Mouse (Mus musculus) myocyte (in vitro differentiated cells): ENCODE measurements around the gene Ptprd.

Experiments used
- CEBPB ChIP-seq: IDR thresholded peaks from 2 replicates; pipeline ENCODE4 v1.6.1; 2011; ENCODE audit warnings: mild to moderate bottlenecking, moderate library complexity; ENCODE audit not compliant: poor library complexity, insufficient read depth, severe bottlenecking
- E2F4 ChIP-seq: IDR thresholded peaks from one replicate; pipeline ENCODE4 v1.6.1; 2011; ENCODE audit warnings: mild to moderate bottlenecking, control low read depth, moderate library complexity; ENCODE audit not compliant: insufficient read depth
- POLR2A ChIP-seq: IDR thresholded peaks from one replicate; pipeline ENCODE4 v1.6.1; 2011; ENCODE audit warnings: low read depth, mild to moderate bottlenecking, control low read depth, moderate library complexity; ENCODE audit not compliant: insufficient read length
- POLR2AphosphoS2 ChIP-seq: IDR thresholded peaks from one replicate; pipeline ENCODE4 v1.6.1; 2011; ENCODE audit warnings: low read depth, control low read depth; ENCODE audit not compliant: insufficient read length
- REST ChIP-seq: IDR thresholded peaks from one replicate; pipeline ENCODE4 v1.6.1; 2011; ENCODE audit warnings: mild to moderate bottlenecking, control low read depth, moderate library complexity; ENCODE audit not compliant: insufficient read depth, insufficient read length
- SRF ChIP-seq: IDR thresholded peaks from one replicate; pipeline ENCODE4 v1.6.1; 2011; ENCODE audit warnings: low read depth; ENCODE audit not compliant: control insufficient read depth, insufficient read length
- TCF12 ChIP-seq: IDR thresholded peaks from one replicate; pipeline ENCODE4 v1.6.1; 2011; ENCODE audit warnings: mild to moderate bottlenecking, control low read depth; ENCODE audit not compliant: poor library complexity, insufficient read depth, severe bottlenecking
- USF1 ChIP-seq: IDR thresholded peaks from one replicate; pipeline ENCODE4 v1.6.1; 2011; ENCODE audit warnings: low read depth, mild to moderate bottlenecking, control low read depth, moderate library complexity

GRCm38 (mm10) chr4:76468366-76469100 lies 1743.2 kb downstream of the Ptprd start:
- no peak for TF ChIP-seq POLR2AphosphoS2
- no peak for TF ChIP-seq E2F4
- TF ChIP-seq POLR2A = no peak
- TF ChIP-seq SRF = no peak
- TF ChIP-seq USF1 = no peak
- no peak for TF ChIP-seq REST
- TF ChIP-seq CEBPB = no peak
- TF ChIP-seq TCF12 = no peak
